Mouse (Mus musculus): ENCODE results near the gene Plxnb2.

Gene Plxnb2

GRCm38 (mm10) chr15:89178954-89179629 lies 1.5 kb downstream of the Plxnb2 start:
- DNase-seq = peak; percentile 84

- peak; percentile 95 for DNase-seq
These were observed 2.2 kb downstream of the Plxnb2 start for GRCm38 (mm10) chr15:89178260-89178860.

GRCm38 (mm10) chr15:89177576-89178259 lies 2.9 kb downstream of the Plxnb2 start:
- DNase-seq = peak; percentile 66

GRCm38 (mm10) chr15:89177121-89177520 lies 3.5 kb downstream of the Plxnb2 start:
- DNase-seq = peak; percentile 85

- DNase-seq = peak; percentile 57
These were observed 5.0 kb downstream of the Plxnb2 start for GRCm38 (mm10) chr15:89175411-89176155.

- DNase-seq = peak; percentile 78
These were observed 5.7 kb downstream of the Plxnb2 start for GRCm38 (mm10) chr15:89174889-89175339.

- peak; percentile 87 for DNase-seq
These were observed 6.7 kb downstream of the Plxnb2 start for GRCm38 (mm10) chr15:89173906-89174214.

- peak; percentile 75 for DNase-seq
These were observed 7.3 kb downstream of the Plxnb2 start for GRCm38 (mm10) chr15:89173024-89173905.

- DNase-seq = peak; percentile 63
These were observed 8.2 kb downstream of the Plxnb2 start for GRCm38 (mm10) chr15:89172276-89172935.

- peak; percentile 55 for DNase-seq
These were observed 9.0 kb downstream of the Plxnb2 start for GRCm38 (mm10) chr15:89171526-89172051.

GRCm38 (mm10) chr15:89170102-89170501 lies 10.5 kb downstream of the Plxnb2 start:
- DNase-seq = peak; percentile 69

- peak; percentile 92 for DNase-seq
These were observed 11.2 kb downstream of the Plxnb2 start for GRCm38 (mm10) chr15:89169431-89169830.

GRCm38 (mm10) chr15:89168922-89169321 lies 11.7 kb downstream of the Plxnb2 start:
- peak; percentile 73 for DNase-seq

GRCm38 (mm10) chr15:89165478-89165877 lies 15.1 kb downstream of the Plxnb2 start:
- DNase-seq = no peak

GRCm38 (mm10) chr15:89161397-89161796 lies 19.2 kb downstream of the Plxnb2 start:
- DNase-seq = no peak

- no peak for DNase-seq
These were observed 22.1 kb downstream of the Plxnb2 start for GRCm38 (mm10) chr15:89158516-89158915.

GRCm38 (mm10) chr15:89157954-89158353 lies 22.6 kb downstream of the Plxnb2 start:
- peak; percentile 78 for DNase-seq

- no peak for DNase-seq
These were observed 28.3 kb downstream of the Plxnb2 start for GRCm38 (mm10) chr15:89152312-89152711.

GRCm38 (mm10) chr15:89150041-89150390 lies 30.6 kb downstream of the Plxnb2 start:
- DNase-seq = no peak

GRCm38 (mm10) chr15:89149271-89150040 lies 31.1 kb downstream of the Plxnb2 start, which contains the start of gene Mapk11:
Gene Mapk11, minus strand, starts transcription at chr15:89149628.
- DNase-seq = no peak

Data from cerebellum, adult 9-11 months (tissue).